Mouse (Mus musculus) thymus, postnatal 0 days (tissue): ENCODE data around the gene Mvk. TPM values are rescaled to one million over a fixed set of nuclear protein-coding genes. Genes with fewer than 3 reads are reported as not detected.

Source experiments
- DNase-seq: peaks from one replicate; pipeline ENCODE4 v3.0.0-alpha.2; 2015; ENCODE audit warnings: low spot score
- microRNA-seq: library from miRNA; unstranded; fragments of <30 nt; microRNA quantifications from one replicate; pipeline ENCODE4, GENCODE M21; 2016; ENCODE audit warnings: borderline number of aligned reads
- polyA plus RNA-seq: library from polyadenylated mRNA; unstranded; fragments of >200 nt; fragmentation: Nextera tagmentation; extraction: Ambion mirVana; gene quantifications from 2 replicates; pipeline ENCODE4 v1.2.1, GENCODE M21; 2015

The Mvk gene
- polyA plus RNA-seq, 1 experiment from 2014 or later, result 23.0 TPM

DNA sequence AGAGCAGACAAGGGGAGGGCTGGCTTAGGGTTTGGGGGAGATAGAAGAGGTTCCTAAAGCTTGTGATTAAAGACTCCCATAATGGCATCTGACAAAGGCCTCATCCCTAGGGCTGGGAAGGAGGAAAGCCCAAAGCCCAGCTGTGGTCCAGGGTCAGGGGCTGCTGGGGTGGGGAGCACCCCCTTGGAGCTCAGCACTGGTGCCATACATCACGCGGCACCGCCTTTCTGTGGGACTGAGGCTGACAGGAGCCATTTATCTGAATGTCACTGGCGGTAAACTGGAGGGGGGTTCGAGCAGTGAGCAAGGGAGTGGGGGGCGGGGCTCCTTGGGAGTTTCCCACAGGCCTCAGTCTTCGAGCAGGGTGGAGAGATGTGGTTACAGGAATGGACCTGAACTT, 65.4 kb downstream of the Mvk start:
- DNase-seq, result no peak

Small RNA genes lying within 50 kb of the gene (microRNA-seq; reads per million reads assigned to microRNA genes)
- not detected for gene Mir7027

Other genes with a start within 250 kb of the Mvk start
- 0.05 and 0.13 TPM in 2 replicates for gene Foxn4, start 170.5 kb upstream of the Mvk start, polyA plus RNA-seq
- gene Myo1h, start 155.1 kb upstream of the Mvk start, polyA plus RNA-seq, result 0.27 and 0.55 TPM in 2 replicates
- 65.6 and 65.8 TPM in 2 replicates for gene Kctd10, start 63.8 kb upstream of the Mvk start, polyA plus RNA-seq
- 29.4 and 29.7 TPM in 2 replicates for gene Ube3b, start 63.7 kb upstream of the Mvk start, polyA plus RNA-seq
- 13.1 and 13.9 TPM in 2 replicates for gene Mmab, start 209 bp upstream of the Mvk start, polyA plus RNA-seq
- 1.6 and 2.3 TPM in 2 replicates for gene Fam222a, start 123.7 kb downstream of the Mvk start, polyA plus RNA-seq
- gene Trpv4, start 214.2 kb downstream of the Mvk start, polyA plus RNA-seq, result 1.1 TPM in 2 replicates
- 134 and 147 TPM in 2 replicates for gene Gltp, start 246.7 kb downstream of the Mvk start, polyA plus RNA-seq